Mouse (Mus musculus): ENCODE measurements around the gene Slc44a2.

The Slc44a2 gene

GRCm38 (mm10) chr9:21320619-21321512 is at the start of gene Slc44a2:
Slc44a2 (plus strand) TSS chr9:21320698.
- DNase-seq (ENCODE audit: low read depth, low spot score), result peak; percentile 90

GRCm38 (mm10) chr9:21272391-21272790 is 48.1 kb upstream of the Slc44a2 start:
- no peak for DNase-seq (ENCODE audit: low read depth, low spot score)

GRCm38 (mm10) chr9:21273094-21273493 is 47.4 kb upstream of the Slc44a2 start:
- DNase-seq (ENCODE audit: low read depth, low spot score), result no peak

GRCm38 (mm10) chr9:21273520-21274228 is 46.8 kb upstream of the Slc44a2 start:
- DNase-seq (ENCODE audit: low read depth, low spot score), result no peak

- no peak for DNase-seq (ENCODE audit: low read depth, low spot score)
Observed at GRCm38 (mm10) chr9:21274336-21274735, 46.2 kb upstream of the Slc44a2 start.

GRCm38 (mm10) chr9:21275013-21275710 is 45.3 kb upstream of the Slc44a2 start:
- DNase-seq (ENCODE audit: low read depth, low spot score), result no peak

GRCm38 (mm10) chr9:21275727-21276126 is 44.8 kb upstream of the Slc44a2 start:
- DNase-seq (ENCODE audit: low read depth, low spot score), result no peak

- DNase-seq (ENCODE audit: low read depth, low spot score), result no peak
Observed at GRCm38 (mm10) chr9:21276307-21276706, 44.2 kb upstream of the Slc44a2 start.

- DNase-seq (ENCODE audit: low read depth, low spot score), result no peak
Observed at GRCm38 (mm10) chr9:21277776-21278175, 42.7 kb upstream of the Slc44a2 start.

- no peak for DNase-seq (ENCODE audit: low read depth, low spot score)
Observed at GRCm38 (mm10) chr9:21283591-21283990, 36.9 kb upstream of the Slc44a2 start.

GRCm38 (mm10) chr9:21283994-21284393 is 36.5 kb upstream of the Slc44a2 start:
- DNase-seq (ENCODE audit: low read depth, low spot score), result no peak

GRCm38 (mm10) chr9:21286753-21287152 is 33.7 kb upstream of the Slc44a2 start:
- peak; percentile 49 for DNase-seq (ENCODE audit: low read depth, low spot score)

GRCm38 (mm10) chr9:21287571-21288402 is 32.7 kb upstream of the Slc44a2 start, which contains the start of gene Kri1:
Kri1 (minus strand) TSS chr9:21287969.
- peak; percentile 96 for DNase-seq (ENCODE audit: low read depth, low spot score)

- peak; percentile 66 for DNase-seq (ENCODE audit: low read depth, low spot score)
Observed at GRCm38 (mm10) chr9:21288404-21289336, 31.8 kb upstream of the Slc44a2 start.

GRCm38 (mm10) chr9:21289337-21289671 is 31.2 kb upstream of the Slc44a2 start:
- DNase-seq (ENCODE audit: low read depth, low spot score), result no peak

GRCm38 (mm10) chr9:21290589-21290988 is 29.9 kb upstream of the Slc44a2 start:
- DNase-seq (ENCODE audit: low read depth, low spot score), result no peak

- DNase-seq (ENCODE audit: low read depth, low spot score), result peak; percentile 100
Observed at GRCm38 (mm10) chr9:21291022-21291787, 29.3 kb upstream of the Slc44a2 start, which contains the start of gene Cdkn2d. Cdkn2d (minus strand) TSS chr9:21291407.

GRCm38 (mm10) chr9:21291868-21292267 is 28.6 kb upstream of the Slc44a2 start:
- peak; percentile 25 for DNase-seq (ENCODE audit: low read depth, low spot score)

GRCm38 (mm10) chr9:21292271-21292670 is 28.2 kb upstream of the Slc44a2 start:
- no peak for DNase-seq (ENCODE audit: low read depth, low spot score)
